Comparison of ENCODE assay signal across 8 mouse cellular contexts in the genomic region with DNA sequence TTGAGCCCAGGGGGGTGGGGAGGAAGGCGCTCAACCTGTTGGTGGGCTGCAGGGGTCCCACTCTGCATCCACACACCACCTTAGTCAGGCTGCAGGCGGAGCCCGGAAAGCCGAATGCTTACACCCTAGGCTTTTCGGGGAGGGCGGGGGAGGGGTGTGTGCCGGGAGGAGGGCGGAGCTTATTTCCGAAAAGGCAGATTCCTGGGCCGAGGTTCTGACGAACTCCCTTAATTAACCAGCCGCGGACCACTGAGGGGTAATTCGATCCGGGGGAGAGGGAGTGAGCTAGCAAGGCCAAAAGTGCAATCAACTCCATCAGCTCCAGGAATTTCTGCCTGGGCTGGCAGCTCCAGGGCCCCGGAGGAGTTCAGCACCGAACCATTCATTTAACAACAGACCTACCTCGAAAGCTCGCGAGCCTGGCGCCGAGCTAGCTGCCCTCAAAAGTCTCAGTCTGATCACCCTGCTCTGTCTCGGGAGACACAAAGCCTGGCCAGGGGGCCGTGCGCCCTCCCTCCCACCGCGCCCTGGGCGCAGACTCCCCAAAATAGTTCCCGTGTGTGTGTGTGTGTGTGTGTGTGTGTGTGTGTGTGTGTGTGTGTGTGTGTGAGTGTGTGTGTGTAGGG. TPM values are rescaled to one million over a fixed set of nuclear protein-coding genes. Genes with fewer than 3 reads are reported as not detected.
DNase-seq lines count a peak whose midpoint lies in the region; ATAC-seq lines count a peak whose summit lies in the region.

No protein-coding gene starts in this region.

- H3K9ac ChIP-seq in limb, embryonic 13.5 days, result peak overlapping the region; percentile 82
- peak overlapping the region; percentile 63 for H3K9ac ChIP-seq in midbrain, embryonic 14.5 days (replicated peaks; ENCODE audit: low read length)

- peak overlapping the region; percentile 85 for H3K4me2 ChIP-seq in limb, embryonic 13.5 days (replicated peaks)
- peak overlapping the region; percentile 70 for H3K4me2 ChIP-seq in midbrain, embryonic 14.5 days (ENCODE audit: low read length)

- 2% methylated on average over 29 of the region's 29 CpGs for WGBS in limb, embryonic 13.5 days
- WGBS in midbrain, embryonic 14.5 days, result 0% methylated on average over 29 of the region's 29 CpGs

- H3K4me1 ChIP-seq in limb, embryonic 13.5 days, result peaks cover 23% of the 10 kb centered on the region
- H3K4me1 ChIP-seq in midbrain, embryonic 14.5 days (ENCODE audit: control insufficient read depth, insufficient read depth, low read length), result peaks cover 13% of the 10 kb centered on the region

- DNase-seq in spleen, adult 18-20 months, result peak; percentile 67 to 69
- DNase-seq in spleen, adult 12 weeks (ENCODE audit: low spot score), result no peak
- DNase-seq in embryo, embryonic 9.5 days (ENCODE audit: extremely low spot score), result peak; percentile 88
- DNase-seq in heart, adult 18-20 months, result peak; percentile 87 to 88
- DNase-seq in kidney, adult 18-20 months, result peak; percentile 87
- peak; percentile 79 for DNase-seq in midbrain, embryonic 14.5 days
- peak; percentile 25 to 46 for DNase-seq in spleen, postnatal 14 days (ENCODE audit: low spot score in 2 of 2)

- H3K36me3 ChIP-seq in limb, embryonic 13.5 days, result peaks cover 22% of the 10 kb centered on the region
- no peaks in the 10 kb centered on the region for H3K36me3 ChIP-seq in midbrain, embryonic 14.5 days (ENCODE audit: control insufficient read depth, insufficient read depth, low read length)

- ATAC-seq in limb, embryonic 13.5 days (ENCODE audit: low FRiP score, low read depth), result peak; percentile 78
- ATAC-seq in midbrain, embryonic 14.5 days (ENCODE audit: low FRiP score, low TSS enrichment), result peak; percentile 60

- no peaks in the 10 kb centered on the region for H3K27me3 ChIP-seq in limb, embryonic 13.5 days
- no peaks in the 10 kb centered on the region for H3K27me3 ChIP-seq in midbrain, embryonic 14.5 days (ENCODE audit: control insufficient read depth, insufficient read depth, low read length)

- peak overlapping the region; percentile 69 for H3K4me3 ChIP-seq in limb, embryonic 13.5 days
- H3K4me3 ChIP-seq in midbrain, embryonic 14.5 days (replicated peaks; ENCODE audit: low read depth, low read length), result peak overlapping the region; percentile 59

- peak overlapping the region; percentile 93 for H3K27ac ChIP-seq in limb, embryonic 13.5 days
- H3K27ac ChIP-seq in midbrain, embryonic 14.5 days (replicated peaks; ENCODE audit: low read depth, low read length), result peak overlapping the region; percentile 83

- no peaks in the 10 kb centered on the region for H3K9me3 ChIP-seq in limb, embryonic 13.5 days
- H3K9me3 ChIP-seq in midbrain, embryonic 14.5 days (ENCODE audit: control insufficient read depth, low read length), result no peaks in the 10 kb centered on the region

RNA-seq across cellular contexts. Expression of gene Arid5b, which starts 2.1 kb away (rescaled TPM):
- total RNA-seq in heart, adult 18-20 months (2021), result 10 to 100 TPM; 19.1 to 22.8 TPM
- 44.2 and 45.9 TPM in 2 replicates for polyA plus RNA-seq in limb, embryonic 13.5 days (2015; fragmentation: Nextera tagmentation; extraction: Ambion mirVana)
- 18.4 and 22.2 TPM in 2 replicates for polyA plus RNA-seq in midbrain, embryonic 14.5 days (2014; fragmentation: Nextera tagmentation; extraction: Ambion mirVana)
